Mouse (Mus musculus): Measurements from ENCODE around the gene Sspn.

Sspn gene

GRCm38 (mm10) chr6:145931341-145931740 is at the start of gene Sspn:
Gene Sspn, plus strand, starts transcription at chr6:145931641.
- DNase-seq (ENCODE audit: low spot score) = no peak

GRCm38 (mm10) chr6:145883010-145883409 is 48.4 kb upstream of the Sspn start:
- no peak for DNase-seq (ENCODE audit: low spot score)

DNA sequence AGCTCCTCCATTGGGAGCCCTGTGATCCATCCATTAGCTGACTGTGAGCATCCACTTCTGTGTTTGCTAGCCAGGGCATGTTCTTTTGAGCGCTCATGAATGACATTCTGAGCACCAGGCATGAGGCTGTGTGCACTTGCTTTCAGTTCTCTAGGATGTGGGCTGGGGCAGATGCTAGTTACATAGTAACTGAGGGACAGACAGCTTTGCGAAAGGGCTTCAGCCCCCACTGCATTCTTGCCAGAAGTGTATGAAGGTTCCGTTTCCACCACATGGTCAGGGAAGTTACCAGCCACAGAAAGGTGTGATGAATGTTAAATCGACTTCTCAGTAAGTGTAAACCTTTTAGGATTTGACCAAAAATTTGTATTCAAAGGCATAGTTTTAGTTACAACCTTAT is 47.8 kb upstream of the Sspn start:
- DNase-seq (ENCODE audit: low spot score) = no peak

- DNase-seq (ENCODE audit: low spot score) = no peak
These were observed 46.4 kb upstream of the Sspn start for GRCm38 (mm10) chr6:145885069-145885468.

- DNase-seq (ENCODE audit: low spot score) = no peak
These were observed 45.2 kb upstream of the Sspn start for GRCm38 (mm10) chr6:145886277-145886676.

- no peak for DNase-seq (ENCODE audit: low spot score)
These were observed 43.7 kb upstream of the Sspn start for GRCm38 (mm10) chr6:145887719-145888118.

- no peak for DNase-seq (ENCODE audit: low spot score)
These were observed 39.5 kb upstream of the Sspn start for GRCm38 (mm10) chr6:145891951-145892350.

GRCm38 (mm10) chr6:145892381-145893265 is 38.8 kb upstream of the Sspn start:
- no peak for DNase-seq (ENCODE audit: low spot score)

GRCm38 (mm10) chr6:145893366-145894021 is 37.9 kb upstream of the Sspn start:
- no peak for DNase-seq (ENCODE audit: low spot score)

- DNase-seq (ENCODE audit: low spot score) = no peak
These were observed 36.6 kb upstream of the Sspn start for GRCm38 (mm10) chr6:145894669-145895342.

GRCm38 (mm10) chr6:145904169-145904568 is 27.3 kb upstream of the Sspn start:
- no peak for DNase-seq (ENCODE audit: low spot score)

GRCm38 (mm10) chr6:145904616-145905015 is 26.8 kb upstream of the Sspn start:
- DNase-seq (ENCODE audit: low spot score) = no peak

GRCm38 (mm10) chr6:145906096-145906890 is 25.1 kb upstream of the Sspn start:
- DNase-seq (ENCODE audit: low spot score) = no peak

DNA sequence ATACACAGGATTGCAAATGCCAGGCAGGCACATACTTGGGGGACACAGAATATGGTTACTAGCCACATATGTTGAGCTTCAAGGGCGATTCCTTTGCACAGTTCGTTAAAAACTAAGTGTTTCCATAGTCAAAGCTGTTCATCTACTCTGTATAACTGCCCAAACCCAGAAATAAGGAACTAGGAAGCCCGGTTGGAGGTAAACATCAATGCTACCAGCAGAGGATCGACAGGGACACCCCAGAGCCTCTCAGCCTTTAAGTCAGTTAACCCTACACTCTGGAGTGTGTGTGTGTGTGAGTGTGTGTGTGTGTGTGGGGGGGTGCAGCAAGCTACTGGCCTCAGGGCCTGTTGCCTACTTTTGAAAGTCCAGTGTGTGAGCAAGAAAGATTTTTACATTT is 21.5 kb upstream of the Sspn start:
- no peak for DNase-seq (ENCODE audit: low spot score)

DNA sequence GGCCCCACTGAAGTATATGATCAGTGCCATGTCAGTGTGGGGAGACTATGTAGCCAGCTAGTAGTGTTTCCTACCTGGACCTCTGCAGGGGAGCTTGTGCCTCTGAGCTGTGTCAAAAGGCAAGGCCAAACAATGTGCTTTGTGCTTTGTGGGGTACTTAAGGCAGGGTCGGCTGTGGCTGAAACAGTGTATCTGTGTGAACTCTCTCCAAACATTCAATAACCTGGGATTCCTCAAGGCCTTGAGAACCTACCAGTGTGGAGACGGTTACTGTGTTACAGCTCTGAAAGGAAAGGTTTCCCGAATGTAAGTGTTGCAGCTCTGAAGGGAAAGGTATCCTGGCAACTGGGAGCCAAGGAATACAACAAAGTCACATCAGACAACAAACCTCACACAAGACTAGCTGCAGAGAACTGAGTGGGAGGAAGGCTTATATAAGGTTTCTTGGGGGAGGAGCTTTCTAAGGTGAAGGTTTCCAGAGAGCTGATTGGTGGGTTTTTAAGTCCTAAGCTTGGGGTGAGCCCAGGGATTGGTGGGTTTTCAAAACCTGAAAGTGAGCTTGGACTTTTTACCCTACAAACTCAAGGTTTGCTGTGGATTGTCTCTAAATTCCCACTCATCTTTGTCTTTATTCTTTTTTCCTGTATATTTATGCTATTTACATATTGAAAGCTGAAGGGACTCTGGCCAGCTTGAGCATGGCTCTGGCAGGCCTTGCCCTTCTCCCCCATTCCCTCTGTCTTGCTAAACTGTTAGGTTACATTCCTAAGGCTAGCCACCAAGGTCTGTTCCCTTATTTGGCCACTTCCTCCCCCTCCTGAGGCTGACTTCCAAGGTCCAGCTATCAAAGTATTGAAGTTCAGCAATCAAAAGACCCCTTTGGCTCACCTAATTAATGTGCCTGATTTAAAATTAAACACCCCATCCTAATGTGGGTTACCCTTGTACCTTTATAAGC is 20.7 kb upstream of the Sspn start:
- DNase-seq (ENCODE audit: low spot score) = no peak

- DNase-seq (ENCODE audit: low spot score) = no peak
These were observed 19.2 kb upstream of the Sspn start for GRCm38 (mm10) chr6:145912232-145912631.

- no peak for DNase-seq (ENCODE audit: low spot score)
These were observed 16.0 kb upstream of the Sspn start for GRCm38 (mm10) chr6:145915435-145915834.

DNA sequence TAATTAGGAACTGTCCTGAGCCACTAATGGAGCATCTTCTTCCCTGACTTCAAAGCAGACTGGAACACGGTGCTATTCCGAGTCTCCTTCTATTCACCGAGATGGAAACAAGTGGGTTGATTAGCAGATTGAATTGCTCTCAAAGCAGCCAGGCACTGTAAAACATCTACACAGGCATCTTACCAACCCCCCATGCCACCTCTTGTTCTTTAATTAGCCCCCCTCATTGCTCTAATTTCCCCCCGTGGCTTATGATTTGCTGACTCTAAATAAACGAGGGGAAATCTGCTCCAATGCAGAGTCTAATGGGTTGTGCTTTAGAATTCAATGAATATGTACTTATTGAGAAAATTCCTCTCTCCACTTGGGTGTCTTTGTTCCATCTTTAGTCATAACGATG is 15.0 kb upstream of the Sspn start:
- no peak for DNase-seq (ENCODE audit: low spot score)

- DNase-seq (ENCODE audit: low spot score) = no peak
These were observed 13.2 kb upstream of the Sspn start for GRCm38 (mm10) chr6:145918236-145918635.

DNA sequence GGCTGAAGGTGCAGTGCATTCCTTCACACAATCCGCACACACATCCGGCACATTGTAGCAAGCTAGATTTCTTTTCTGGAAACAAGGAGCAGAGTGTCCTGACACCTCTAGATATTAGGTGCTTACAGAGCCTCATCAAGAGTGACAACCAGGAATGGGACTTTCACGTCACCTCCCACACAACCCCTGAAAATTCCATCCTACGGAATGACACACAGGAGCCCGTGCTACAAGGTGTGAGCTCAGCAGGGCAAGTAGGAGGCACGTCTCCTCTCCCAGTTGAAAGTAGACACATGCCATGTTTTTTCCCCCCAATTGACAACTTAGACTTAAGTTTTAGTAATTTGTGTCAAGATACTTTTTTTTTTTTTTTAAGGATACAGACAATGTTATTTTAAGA is 7.8 kb upstream of the Sspn start:
- no peak for DNase-seq (ENCODE audit: low spot score)

Data from embryo, embryonic 10.5 days (tissue).